Mouse (Mus musculus): ENCODE results near the gene Fancc. TPM values are rescaled to one million over a fixed set of nuclear protein-coding genes. Genes with fewer than 3 reads are reported as not detected.

The Fancc gene
- polyA plus RNA-seq, 1 experiment from 2014 or later: 7.9 TPM

DNA sequence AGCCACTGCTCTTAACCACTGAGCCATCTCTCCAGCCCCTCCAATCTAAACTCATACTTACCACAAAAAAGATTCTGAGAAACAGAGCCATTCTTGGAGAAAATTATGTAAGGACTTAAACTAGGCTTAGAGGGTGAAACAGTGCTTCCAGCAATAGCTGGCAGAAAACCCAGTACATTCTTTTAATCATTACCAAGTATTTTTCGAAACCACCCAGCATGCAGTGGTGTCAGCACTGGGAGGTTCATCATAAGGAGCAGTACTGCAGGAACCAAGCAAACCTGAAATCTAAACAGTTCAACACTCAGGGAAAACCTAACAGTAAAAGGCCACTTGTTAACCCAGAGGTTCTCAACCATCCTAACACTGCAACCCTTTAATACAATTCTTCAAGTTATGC is 99.7 kb downstream of the Fancc start:
- H3K27me3 ChIP-seq: no peaks in the 10 kb centered on the region
- ChIA-PET POLR2A (no interaction called here), CTCF (interaction anchor here (2.1 kb wide), 1 partner anchor 32 kb away, joined by 10 read pairs; no protein-coding TSS in a partner anchor)
- no peak for TF ChIP-seq CTCF (IDR thresholded peaks at IDR 0.05)
- in situ Hi-C loops (cut with MboI; ENCODE audit: low pct_unique_long_range_greater_than_20kb): no loop called here
- DNase-seq (ENCODE audit: low read depth, low spot score): peak; percentile 75
- ATAC-seq: peak; percentile 88

DNA sequence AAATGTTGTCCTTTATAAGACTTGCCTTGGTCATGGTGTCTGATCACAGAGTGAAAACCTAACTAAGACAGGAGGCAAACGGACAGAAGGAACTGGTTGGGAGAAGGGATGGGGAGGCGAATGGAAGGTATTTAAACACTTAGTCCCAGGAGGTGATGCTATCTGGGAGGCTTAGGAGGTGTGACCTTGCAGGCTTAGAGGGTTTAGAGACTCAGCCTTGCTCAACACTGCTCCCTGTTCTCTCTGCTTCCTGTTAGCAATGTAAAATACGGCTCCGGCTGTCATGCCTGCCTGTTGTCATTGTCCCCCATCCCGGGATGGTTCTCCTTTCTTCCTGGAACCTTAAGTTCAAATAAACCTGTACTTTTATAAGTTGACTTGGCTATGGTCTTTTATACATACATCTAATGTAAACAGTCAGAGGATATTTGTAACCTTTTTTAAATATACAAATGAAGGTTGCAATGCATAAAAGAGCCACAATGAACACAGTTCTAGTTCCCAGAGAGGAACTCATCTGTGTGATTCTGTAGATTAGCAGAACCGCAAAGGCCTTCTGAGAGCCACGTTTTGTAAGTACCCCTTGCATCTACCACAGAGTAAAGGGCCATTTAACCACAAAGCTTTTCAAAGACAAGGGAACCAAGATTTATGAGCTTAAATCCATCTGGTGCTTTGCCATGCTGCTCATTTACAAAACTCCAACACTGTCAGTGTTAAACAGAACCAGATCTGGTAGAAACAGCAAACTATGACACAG is 102.6 kb downstream of the Fancc start:
- in situ Hi-C loops (cut with MboI; ENCODE audit: low pct_unique_long_range_greater_than_20kb): no loop called here
- TF ChIP-seq CTCF (IDR thresholded peaks at IDR 0.05): no peak
- ChIA-PET CTCF (interaction anchor here (0.6 to 2.7 kb wide), 6 partner anchors 9 to 1023 kb away, joined by 3 to 8 read pairs (median 4); no protein-coding TSS in a partner anchor), POLR2A (no interaction called here)
- no peaks in the 10 kb centered on the region for H3K27me3 ChIP-seq
- ATAC-seq (no peak), DNase-seq (ENCODE audit: low read depth, low spot score) (no peak)

DNA sequence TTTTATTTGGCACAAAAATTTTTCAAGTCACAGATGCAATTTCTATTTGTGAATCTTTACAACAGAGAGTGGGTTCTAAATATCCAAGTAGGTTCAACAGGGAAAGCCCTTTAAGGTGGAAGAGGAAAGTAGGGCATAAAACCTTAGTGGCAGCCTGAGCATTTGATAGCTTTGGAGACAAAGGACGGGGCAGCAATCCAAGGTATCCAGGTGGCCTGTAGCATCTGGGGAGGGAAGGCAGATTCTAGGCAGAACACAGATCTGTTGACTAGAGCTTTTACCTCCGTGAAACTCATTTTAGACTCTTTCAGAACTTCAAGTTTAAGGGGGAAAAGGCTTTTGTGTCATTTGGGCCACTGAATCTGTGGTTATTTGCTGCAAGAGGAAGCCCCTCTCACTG is 111.8 kb downstream of the Fancc start:
- no peaks in the 10 kb centered on the region for H3K27me3 ChIP-seq
- CTCF ChIA-PET: no interaction called here
- in situ Hi-C loops (cut with MboI; ENCODE audit: low pct_unique_long_range_greater_than_20kb): no loop called here
- no peak for DNase-seq (ENCODE audit: low read depth, low spot score)
- POLR2A ChIA-PET: no interaction called here
- ATAC-seq: no peak
- TF ChIP-seq CTCF (IDR thresholded peaks at IDR 0.05): no peak

DNA sequence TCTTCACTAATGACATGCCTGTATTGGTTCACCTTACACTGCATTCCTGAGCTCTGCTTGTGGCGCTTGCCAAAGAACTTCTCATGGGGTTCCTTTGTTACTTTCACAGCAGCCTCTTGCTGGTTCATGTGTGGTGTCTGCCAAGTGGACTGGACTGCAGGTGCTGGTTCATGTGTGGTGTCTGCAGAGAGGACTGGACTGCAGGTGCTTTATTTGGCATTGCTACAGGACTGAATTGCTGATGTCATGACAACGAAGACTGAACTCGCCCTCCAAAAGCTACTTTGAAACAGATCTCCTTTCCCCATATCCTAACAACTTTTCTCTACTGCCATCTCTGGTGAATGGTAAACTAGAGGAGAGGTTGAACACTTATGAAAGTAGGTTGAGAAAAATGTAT is 112.3 kb downstream of the Fancc start:
- no peak for DNase-seq (ENCODE audit: low read depth, low spot score)
- ATAC-seq: no peak
- TF ChIP-seq CTCF (IDR thresholded peaks at IDR 0.05): no peak
- in situ Hi-C loops (cut with MboI; ENCODE audit: low pct_unique_long_range_greater_than_20kb): no loop called here
- POLR2A ChIA-PET: no interaction called here
- CTCF ChIA-PET: interaction anchor here (2.2 kb wide), 1 partner anchor 10 kb away, joined by 9 read pairs; no protein-coding TSS in a partner anchor
- no peaks in the 10 kb centered on the region for H3K27me3 ChIP-seq

DNA sequence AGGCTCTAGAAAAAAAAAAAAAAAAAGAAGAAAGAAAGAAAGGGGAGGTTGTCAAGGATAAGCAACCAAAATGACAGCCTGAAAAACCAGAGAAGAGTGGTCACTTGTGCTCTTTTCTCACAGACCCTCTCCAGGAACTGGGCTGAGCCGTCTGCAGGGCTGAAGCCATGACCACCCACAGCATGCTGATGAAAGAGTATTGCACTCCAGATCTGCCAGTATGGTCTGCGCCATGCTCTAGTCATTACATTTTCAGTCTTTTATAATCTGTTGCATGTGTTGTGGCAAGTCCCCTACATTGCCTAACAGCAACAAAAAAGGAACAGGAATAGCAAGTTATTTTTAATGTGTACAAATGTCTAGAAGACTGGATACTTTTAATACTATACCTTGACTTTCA is 114.9 kb downstream of the Fancc start:
- ChIA-PET POLR2A (no interaction called here), CTCF (interaction anchor here (0.8 to 2.7 kb wide), 4 partner anchors 13 to 47 kb away, joined by 3 to 11 read pairs (median 3); no protein-coding TSS in a partner anchor)
- in situ Hi-C loops (cut with MboI; ENCODE audit: low pct_unique_long_range_greater_than_20kb): no loop called here
- no peak for TF ChIP-seq CTCF (IDR thresholded peaks at IDR 0.05)
- DNase-seq (ENCODE audit: low read depth, low spot score) (no peak), ATAC-seq (no peak)
- no peaks in the 10 kb centered on the region for H3K27me3 ChIP-seq

DNA sequence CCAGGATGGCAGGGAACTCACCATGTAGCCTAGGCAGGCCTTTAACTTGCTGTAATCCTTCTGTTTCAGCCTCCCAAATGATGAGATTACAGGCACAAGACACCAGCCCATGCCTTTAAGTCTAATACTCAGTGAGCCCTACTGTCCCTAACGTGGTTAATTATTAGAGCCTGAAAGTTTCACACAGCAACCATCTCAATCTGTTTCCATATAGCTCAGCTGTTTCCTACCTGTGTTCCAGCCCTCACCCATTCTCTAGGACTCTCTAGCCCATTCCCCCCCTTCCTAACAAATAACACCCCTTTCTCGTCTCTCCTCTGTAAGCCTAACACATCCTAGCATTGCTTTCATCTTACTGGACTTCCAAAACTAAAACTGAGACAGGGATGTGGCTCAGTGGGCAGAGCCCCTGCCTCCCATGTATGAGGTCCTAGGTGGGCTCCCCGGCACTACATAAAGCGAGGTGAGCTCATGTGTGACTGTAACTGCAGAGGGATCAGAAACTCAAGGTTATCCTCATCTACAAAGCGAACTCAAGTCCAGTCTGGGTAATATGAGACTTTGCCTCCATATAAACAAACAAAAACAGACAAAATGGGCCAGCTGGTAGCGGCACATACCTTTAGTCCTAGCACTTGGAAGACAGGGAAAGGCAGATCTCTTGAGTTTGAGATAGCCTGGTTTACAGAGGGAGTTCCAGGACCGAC is 123.5 kb downstream of the Fancc start:
- in situ Hi-C loops (cut with MboI; ENCODE audit: low pct_unique_long_range_greater_than_20kb): no loop called here
- H3K27me3 ChIP-seq: no peaks in the 10 kb centered on the region
- no peak for DNase-seq (ENCODE audit: low read depth, low spot score)
- ChIA-PET CTCF (interaction anchor here (1.1 to 5.0 kb wide), 4 partner anchors 8 to 18 kb away, joined by 3 to 20 read pairs (median 6); no protein-coding TSS in a partner anchor), POLR2A (interaction anchor here (0.6 kb wide), 1 partner anchor 240 kb away, joined by 3 read pairs; no protein-coding TSS in a partner anchor)
- ATAC-seq: no peak
- no peak for TF ChIP-seq CTCF (IDR thresholded peaks at IDR 0.05)

DNA sequence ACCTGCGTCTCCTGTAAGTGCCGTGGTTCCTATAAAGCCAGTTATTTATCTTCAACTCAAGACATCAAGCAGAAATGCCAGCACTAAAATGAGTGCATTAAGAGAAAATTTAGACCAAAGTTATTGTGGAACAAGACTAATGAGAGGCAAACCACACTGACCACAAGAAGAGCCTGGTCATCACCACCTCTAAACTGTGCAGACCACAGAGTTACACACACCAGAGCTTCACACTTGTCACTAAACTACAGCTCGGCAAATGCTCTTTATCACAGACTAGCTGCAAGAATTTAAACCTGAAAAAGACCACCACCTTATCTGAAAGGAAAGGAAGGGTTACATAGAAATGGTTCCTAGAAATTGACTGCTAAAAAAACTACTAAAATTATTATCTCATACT is 135.3 kb downstream of the Fancc start:
- POLR2A ChIA-PET: interaction anchor here (1.1 kb wide), 1 partner anchor 10 kb away, joined by 3 read pairs; no protein-coding TSS in a partner anchor
- ATAC-seq (no peak), DNase-seq (ENCODE audit: low read depth, low spot score) (no peak)
- in situ Hi-C loops (cut with MboI; ENCODE audit: low pct_unique_long_range_greater_than_20kb): no loop called here
- no peak for TF ChIP-seq CTCF (IDR thresholded peaks at IDR 0.05)
- H3K27me3 ChIP-seq: no peaks in the 10 kb centered on the region
- CTCF ChIA-PET: interaction anchor here (0.9 to 1.6 kb wide), 3 partner anchors 12 to 442 kb away, joined by 3 read pairs; no protein-coding TSS in a partner anchor

DNA sequence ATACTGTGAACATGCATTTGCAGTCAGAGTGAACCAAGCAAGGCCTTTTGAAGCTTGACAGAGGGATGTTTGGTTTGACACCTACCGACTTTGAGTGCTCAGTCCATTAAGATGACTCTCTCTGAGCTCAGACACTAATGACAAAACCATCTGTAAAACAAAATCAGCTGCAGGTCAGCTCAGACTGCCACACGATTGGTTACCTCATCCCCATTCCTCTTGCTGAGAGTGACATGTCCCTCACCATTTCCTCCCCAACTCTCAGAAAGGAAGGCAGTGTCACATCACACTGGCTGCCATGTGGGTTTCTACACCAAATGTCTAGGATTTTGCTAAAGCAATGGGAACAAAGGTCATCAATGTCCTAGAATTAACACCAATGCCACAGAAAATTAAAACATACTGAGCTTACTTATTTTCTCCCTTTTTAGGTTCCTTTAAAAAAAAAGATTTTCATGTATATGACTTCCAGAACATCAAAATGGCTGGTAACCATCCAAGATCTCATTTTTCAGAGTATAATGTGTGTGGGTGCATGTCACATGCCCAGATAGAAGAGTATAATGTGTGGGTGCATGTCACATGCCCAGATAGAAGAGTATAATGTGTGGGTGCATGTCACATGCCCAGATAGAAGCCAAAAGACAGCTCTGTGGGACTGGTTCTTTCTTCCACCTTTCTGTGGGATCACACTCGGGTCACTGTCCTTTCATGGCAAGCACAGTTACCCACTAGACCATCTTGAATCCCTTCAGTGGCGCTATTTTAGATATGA is 136.8 kb downstream of the Fancc start:
- DNase-seq (ENCODE audit: low read depth, low spot score): no peak
- CTCF ChIA-PET: interaction anchor here (0.9 to 4.2 kb wide), 4 partner anchors 10 to 440 kb away, joined by 3 to 22 read pairs (median 4); no protein-coding TSS in a partner anchor
- POLR2A ChIA-PET: interaction anchor here (1.1 kb wide), 1 partner anchor 11 kb away, joined by 3 read pairs; no protein-coding TSS in a partner anchor
- TF ChIP-seq CTCF (IDR thresholded peaks at IDR 0.05): no peak
- no peaks in the 10 kb centered on the region for H3K27me3 ChIP-seq
- in situ Hi-C loops (cut with MboI; ENCODE audit: low pct_unique_long_range_greater_than_20kb): no loop called here
- no peak for ATAC-seq

DNA sequence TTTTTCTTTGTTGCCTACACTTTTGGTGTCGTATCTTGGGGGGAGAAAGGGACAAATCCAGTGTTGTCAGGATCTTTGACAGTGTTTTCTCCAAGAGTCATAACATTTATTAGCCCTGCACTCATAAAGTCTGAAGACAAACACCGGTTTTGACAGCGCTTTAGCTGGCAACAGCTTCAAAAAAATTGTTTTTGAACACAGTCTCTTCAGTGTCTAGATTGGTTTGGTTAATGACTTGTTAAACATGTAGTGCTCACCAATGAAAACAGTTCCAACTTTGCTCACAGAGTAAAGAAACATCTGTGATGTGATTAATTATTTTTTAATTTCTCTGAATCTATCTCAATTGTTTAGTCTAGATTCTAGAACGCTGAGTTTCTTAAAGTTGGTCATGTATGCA is 137.7 kb downstream of the Fancc start:
- CTCF ChIA-PET: interaction anchor here (3.4 to 4.2 kb wide), 3 partner anchors 18 to 439 kb away, joined by 13 to 22 read pairs (median 18); no protein-coding TSS in a partner anchor
- no peak for TF ChIP-seq CTCF (IDR thresholded peaks at IDR 0.05)
- ATAC-seq: no peak
- POLR2A ChIA-PET: interaction anchor here (0.6 kb wide), 1 partner anchor 57 kb away, joined by 7 read pairs; no protein-coding TSS in a partner anchor
- no peaks in the 10 kb centered on the region for H3K27me3 ChIP-seq
- in situ Hi-C loops (cut with MboI; ENCODE audit: low pct_unique_long_range_greater_than_20kb): no loop called here
- DNase-seq (ENCODE audit: low read depth, low spot score): no peak

DNA sequence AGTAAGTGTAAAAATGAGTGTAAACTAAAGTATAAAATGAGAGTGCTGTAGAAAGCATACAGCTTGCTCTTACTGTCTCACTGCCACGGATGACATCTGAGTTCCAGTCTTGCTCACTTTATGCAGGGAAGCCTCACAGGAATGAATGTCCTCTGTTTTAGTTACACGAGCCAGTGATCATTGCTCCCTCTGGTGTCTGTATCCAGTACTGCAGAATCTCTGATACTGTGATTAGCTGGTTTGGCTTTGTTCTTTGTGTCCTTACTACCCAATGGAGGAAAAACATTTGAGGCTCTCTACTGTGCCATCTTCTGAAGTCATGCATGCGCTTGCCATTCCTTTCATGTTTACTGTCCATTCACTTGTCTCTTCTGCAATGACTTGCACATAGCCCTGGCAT is 140.5 kb downstream of the Fancc start:
- in situ Hi-C loops (cut with MboI; ENCODE audit: low pct_unique_long_range_greater_than_20kb): no loop called here
- DNase-seq (ENCODE audit: low read depth, low spot score) (no peak), ATAC-seq (peak; percentile 67)
- TF ChIP-seq CTCF (IDR thresholded peaks at IDR 0.05): peak; percentile 84
- H3K27me3 ChIP-seq: no peaks in the 10 kb centered on the region
- ChIA-PET POLR2A (no interaction called here), CTCF (interaction anchor here (0.8 to 4.2 kb wide), 20 partner anchors 10 to 680 kb away, joined by 3 to 35 read pairs (median 4); no protein-coding TSS in a partner anchor)
